Mouse (Mus musculus) kidney, adult 9 months (tissue): ENCODE measurements around the gene Il12a.

Experiments
- DNase-seq: peaks from one replicate; pipeline ENCODE4 v3.0.0; 2022

Gene Il12a

GRCm38 (mm10) chr3:68690344-68690743 is at the start of gene Il12a:
Gene Il12a, plus strand, starts transcription at chr3:68690644.
- DNase-seq = no peak

DNA sequence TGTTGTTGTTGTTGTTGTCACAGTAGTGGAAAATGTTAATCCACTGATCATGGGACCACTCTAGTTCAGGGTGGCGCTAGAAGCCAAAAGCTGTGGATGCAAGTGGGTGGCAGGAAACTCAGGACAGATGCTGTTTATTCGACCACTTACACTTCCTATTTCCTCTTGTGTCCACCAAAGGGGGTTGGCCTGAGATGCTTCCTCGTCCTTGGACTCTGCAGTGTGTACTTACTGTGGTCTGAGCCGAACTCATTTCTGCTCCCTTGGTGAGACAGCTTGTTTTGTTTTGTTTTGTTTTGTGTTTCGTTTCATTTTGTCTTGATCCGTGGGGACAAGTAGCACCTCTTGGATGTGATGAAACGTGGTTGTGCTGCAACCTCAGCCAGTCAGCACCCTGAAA is 47.5 kb upstream of the Il12a start:
- DNase-seq = no peak

GRCm38 (mm10) chr3:68646387-68647130 is 43.9 kb upstream of the Il12a start:
- peak; percentile 16 for DNase-seq

- no peak for DNase-seq
These were observed 43.2 kb upstream of the Il12a start for GRCm38 (mm10) chr3:68647282-68647681.

- no peak for DNase-seq
These were observed 40.2 kb upstream of the Il12a start for GRCm38 (mm10) chr3:68650251-68650650.

- peak; percentile 22 for DNase-seq
These were observed 33.7 kb upstream of the Il12a start for GRCm38 (mm10) chr3:68656607-68657352.

- DNase-seq = no peak
These were observed 32.7 kb upstream of the Il12a start for GRCm38 (mm10) chr3:68657589-68658245.

GRCm38 (mm10) chr3:68659996-68660395 is 30.4 kb upstream of the Il12a start:
- no peak for DNase-seq

- DNase-seq = no peak
These were observed 29.9 kb upstream of the Il12a start for GRCm38 (mm10) chr3:68660538-68660937.

GRCm38 (mm10) chr3:68662386-68662785 is 28.1 kb upstream of the Il12a start:
- no peak for DNase-seq

DNA sequence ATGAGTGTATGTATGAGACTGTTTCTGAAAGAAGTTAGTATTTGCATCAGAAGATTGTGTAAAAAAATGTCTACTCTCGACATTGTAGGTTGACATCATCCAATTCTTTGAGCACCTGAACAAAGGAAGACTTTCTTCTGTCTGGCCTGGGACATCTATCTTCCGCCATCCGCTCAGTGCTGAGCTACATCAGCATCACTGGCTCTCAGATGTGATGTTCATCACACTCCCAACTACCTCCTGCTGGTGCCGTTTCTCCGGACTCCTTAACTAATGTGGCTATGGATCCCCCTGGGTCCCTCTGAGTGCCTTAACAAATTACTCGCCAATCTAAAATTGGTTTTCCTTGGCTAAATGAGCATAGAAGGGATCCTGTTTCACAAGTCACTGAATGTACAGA is 26.1 kb upstream of the Il12a start:
- no peak for DNase-seq

DNA sequence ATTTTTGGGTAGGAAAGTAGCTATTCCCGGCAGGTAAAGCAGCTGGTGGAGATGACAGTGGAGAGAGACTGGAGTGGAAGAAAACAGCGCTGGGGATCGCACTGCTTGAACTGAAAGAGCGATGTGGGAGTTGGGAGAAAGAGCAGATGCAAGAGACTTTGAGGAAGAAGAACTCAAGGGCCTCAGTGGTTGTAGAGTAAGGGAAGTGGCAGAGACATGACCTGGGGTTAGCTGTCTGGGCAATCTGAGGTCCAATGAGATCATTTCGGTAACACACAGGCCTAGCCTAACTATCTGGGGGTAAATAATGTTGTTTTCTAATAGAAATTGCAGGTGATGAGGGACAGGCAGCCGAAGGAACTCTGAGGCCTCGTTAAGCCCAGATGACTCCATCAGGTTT is 24.1 kb upstream of the Il12a start:
- no peak for DNase-seq

DNA sequence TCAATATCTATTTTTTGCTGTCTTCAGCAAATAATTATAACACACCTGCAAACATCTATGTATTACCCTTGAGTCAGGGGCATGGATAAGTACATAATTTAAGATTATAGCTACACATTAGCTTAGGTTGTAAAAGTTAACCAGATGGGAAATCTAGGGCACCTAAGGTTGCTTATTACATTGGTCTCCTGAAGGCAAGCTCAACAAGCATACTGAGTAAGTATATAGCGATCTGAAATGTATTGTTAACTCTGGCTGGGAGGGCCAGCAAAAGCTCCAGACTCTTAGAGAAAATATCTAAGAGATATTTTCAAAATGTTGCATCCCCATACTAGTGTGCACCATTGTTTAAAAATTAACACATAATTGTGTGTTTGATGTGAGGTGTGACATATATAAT is 22.6 kb upstream of the Il12a start:
- DNase-seq = no peak

DNA sequence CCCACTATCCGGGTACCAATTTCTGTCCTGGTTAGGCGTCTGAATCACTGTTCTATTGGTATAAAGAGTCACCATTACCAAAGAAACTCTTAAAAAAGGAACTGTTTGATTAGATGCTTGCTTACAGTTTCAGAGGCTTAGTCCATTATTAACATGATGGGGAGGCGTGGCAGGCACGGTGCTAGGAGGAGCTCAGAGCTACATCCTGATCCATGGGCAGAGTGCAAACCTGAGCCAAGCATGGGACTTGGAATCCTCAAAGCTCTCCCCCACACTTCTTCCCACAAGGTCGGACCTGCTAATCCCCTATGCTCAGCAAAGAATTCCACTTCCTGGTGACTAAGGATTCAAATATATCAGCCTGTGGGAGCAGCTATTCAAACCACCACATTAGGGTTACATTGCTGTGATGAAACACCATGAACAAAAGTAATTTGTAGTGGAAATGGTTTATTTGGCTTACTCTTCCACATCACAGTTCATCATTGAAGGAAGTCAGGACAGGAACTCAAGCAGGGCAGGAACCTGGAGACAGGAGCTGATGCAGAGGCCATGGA is 20.9 kb upstream of the Il12a start:
- DNase-seq = peak; percentile 53

DNA sequence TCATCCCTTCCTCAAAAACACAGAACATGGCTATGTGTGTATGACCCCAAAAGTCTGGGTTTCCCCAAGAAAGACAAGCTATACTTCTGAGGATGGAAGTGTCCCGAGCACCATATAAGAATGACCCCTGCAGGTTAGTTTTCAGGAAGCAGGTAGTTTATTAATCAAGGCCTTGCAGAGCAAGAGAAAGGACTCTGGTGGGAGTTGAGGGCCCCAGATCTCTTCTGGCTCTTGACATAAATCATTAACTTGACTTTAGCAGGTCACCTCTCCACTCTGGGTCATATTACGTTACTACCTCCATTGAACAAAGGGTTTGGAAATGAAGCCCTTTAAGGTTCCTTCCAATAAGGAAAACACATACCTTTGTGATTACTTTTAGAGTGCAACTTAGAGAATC is 15.7 kb upstream of the Il12a start:
- DNase-seq = no peak

DNA sequence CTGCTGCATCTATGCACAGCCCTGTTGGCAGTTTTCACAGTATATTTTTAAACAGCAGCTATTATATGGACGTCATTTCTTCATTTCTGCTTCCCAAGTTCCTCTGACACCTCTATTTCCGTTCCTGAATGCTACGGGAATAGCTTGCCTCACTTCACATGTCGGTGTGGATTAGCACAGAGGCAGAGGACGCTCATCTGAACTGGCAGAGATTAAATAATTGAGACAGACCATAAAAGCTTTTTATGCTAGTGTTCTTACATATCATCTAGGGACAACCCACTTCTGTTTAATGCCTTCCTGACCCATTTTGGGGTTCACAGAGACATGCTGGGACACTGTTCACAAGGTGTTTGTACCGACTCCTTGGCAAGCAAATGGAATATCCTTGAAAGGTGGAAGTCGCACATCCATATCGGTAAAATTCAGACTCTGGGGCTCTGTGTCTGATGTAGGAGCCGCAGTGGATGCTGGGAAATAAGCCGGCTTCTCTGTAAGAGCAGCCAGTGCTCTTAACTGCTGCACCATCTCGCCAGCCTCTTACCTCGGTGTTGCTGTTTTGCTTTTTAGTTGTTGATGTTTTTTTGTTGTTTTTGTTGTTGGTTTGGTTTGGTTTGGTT is 15.1 kb upstream of the Il12a start:
- no peak for DNase-seq

DNA sequence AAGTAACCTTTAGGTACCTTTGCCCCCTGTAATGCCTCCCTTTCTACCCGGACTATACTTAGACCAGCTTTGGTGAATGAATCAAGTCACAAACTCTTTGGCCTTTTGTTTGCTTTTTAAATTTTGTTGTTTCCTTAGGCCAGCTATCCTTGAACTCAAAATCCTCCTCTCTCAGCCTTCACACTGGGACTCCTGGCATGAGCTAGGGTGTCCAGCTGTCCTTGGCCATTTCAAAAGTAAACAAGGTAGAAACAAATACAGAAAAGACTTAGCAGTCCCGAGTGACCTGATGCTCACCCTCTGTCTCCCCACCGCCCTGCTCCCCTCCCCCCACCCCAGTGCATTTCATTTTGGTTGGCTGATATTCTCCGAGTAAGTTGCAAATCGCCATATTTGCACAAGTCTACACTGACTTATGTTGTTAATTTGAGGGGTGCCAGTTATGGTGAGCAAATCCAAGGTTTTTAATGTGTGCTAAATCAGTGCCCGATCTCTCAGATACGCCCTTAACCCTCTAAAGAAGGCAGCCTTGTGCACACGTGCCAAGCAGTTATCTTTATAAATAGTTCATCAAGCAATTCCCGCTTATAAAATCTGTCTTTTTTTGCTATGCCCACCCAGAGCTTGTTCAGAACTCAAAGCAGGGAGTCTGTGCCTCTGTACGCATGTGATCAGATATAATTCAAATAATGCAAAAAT is 14.3 kb upstream of the Il12a start:
- DNase-seq = no peak

DNA sequence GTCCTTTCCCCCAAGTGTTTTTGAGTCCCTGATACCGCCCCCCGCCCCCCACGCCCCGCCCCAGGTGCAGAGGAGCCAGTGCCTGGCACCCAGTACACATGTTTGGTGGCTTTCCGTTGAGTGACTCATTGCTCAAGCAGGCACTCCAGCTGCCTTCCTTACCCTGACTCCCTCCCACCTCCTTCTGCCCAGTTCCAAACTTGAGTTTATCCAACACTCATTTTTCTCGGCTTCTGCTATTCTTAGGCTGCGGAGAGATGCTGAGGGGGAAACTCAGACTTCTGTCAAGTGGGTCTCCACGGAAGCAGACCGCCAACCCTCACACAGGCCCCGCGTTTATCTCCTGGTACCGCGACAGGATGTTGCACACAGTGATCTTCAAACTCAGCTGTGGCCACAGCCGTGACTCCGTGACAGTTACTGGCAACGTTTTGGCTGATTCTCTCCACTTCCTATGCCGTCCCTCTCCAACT is 13.6 kb upstream of the Il12a start:
- DNase-seq = no peak

- DNase-seq = no peak
These were observed 11.4 kb upstream of the Il12a start for GRCm38 (mm10) chr3:68678805-68679585.

DNA sequence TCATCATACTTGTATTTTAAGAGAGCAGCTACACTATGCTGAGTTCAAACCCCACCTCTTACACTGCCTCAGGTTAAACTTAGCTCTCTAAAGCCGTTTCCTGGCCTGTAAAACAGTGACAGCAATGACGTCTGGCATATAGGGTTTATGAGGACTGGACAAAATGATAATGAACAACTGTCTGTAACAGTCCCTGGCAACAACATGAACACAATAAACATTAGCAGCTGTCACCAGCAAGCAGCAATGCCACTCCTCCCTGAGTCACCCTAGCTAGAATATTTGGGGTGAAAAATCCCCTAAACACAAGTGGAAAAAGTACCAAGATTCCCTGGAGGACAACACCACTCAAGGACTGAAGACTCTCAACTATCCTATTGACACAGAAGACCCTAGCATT is 6.9 kb upstream of the Il12a start:
- no peak for DNase-seq

- no peak for DNase-seq
These were observed 6.2 kb upstream of the Il12a start for GRCm38 (mm10) chr3:68684207-68684606.
